Mouse (Mus musculus): ENCODE results near the gene Dop1b.

- TF ChIP-seq POLR2A (IDR thresholded peaks at IDR 0.05; ENCODE audit: insufficient read depth, low read depth, low read length): no peak
- TF ChIP-seq CTCF (IDR thresholded peaks at IDR 0.05; ENCODE audit: insufficient read depth, low read depth, low read length): no peak
Measured at GRCm38 (mm10) chr16:93715826-93716225, 4.1 kb downstream of the Dop1b start.

Measured in olfactory bulb, adult 2 months (tissue).